Mouse (Mus musculus) cerebellum, adult 2 months (tissue): ENCODE measurements at regions not wholly inside any gene's neighbourhood (a gene's known extent, or its start where the extent isn't known, plus 50 kb on each side); places are given as distances from the start of the nearest gene placed in this dataset.

Experiments used
- CTCF ChIP-seq: fragments of 200-500 bp; IDR thresholded peaks from 2 replicates; pipeline ENCODE4 v1.5.1; 2011; ENCODE audit warnings: low read depth, mild to moderate bottlenecking, control low read depth, low read length, moderate library complexity, borderline replicate concordance; ENCODE audit not compliant: insufficient read depth
- POLR2A ChIP-seq: fragments of 200-500 bp; IDR thresholded peaks from 2 replicates; pipeline ENCODE4 v1.6.1; 2011; ENCODE audit warnings: low read length, control low read depth, borderline replicate concordance; ENCODE audit not compliant: insufficient read depth

DNA sequence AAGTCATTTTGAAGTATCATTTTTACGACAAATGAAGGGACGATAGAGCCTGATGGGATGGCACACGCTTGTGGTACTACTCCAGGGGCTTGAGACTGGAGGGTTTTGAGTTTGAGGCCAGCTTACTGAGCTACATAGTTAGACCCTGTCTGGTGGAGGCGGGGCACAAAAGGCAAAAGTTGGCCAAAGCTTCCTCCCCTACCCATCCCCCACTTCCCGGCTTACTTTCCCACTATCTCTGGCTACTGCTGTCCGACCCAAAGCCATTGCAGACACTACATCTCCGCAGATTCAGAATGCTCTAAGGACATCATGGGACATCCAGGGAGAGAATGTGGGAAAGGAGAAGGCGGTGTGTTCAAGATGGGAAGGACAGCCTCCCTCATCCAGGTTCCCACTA, 493.1 kb downstream of the Prss52 start:
- no peak for TF ChIP-seq CTCF
- TF ChIP-seq POLR2A: 0 out of 2 replicates have a peak, but pooled peaks have one; percentile 7
